17 mouse cellular contexts compared by ENCODE assay signal in genomic region chr5:149388947-149389346, GRCm38 (mm10). TPM values are rescaled to one million over a fixed set of nuclear protein-coding genes. Genes with fewer than 3 reads are reported as not detected.
DNase-seq lines count a peak whose midpoint lies in the region; ATAC-seq and TF ChIP-seq lines count a peak whose summit lies in the region.
"Had no signal": no experiment of that assay in that cellular context is flagged by ENCODE, and none has a peak within 500 bp of the region (broad histone marks: within the 10 kb centered on the region; RNA-seq: fewer than 3 reads in every experiment).

No protein-coding gene starts in this region.

- no peak overlapping the region for H3K4me2 ChIP-seq in kidney, postnatal 0 days (ENCODE audit: low read length)
- H3K4me2 ChIP-seq: hindbrain, embryonic 13.5 days; limb, embryonic 12.5 days; neural tube, embryonic 13.5 days had no signal

- H3K36me3 ChIP-seq in heart, adult 2 months (ENCODE audit: control insufficient read depth, insufficient read depth, low read length), result no peaks in the 10 kb centered on the region
- H3K36me3 ChIP-seq in kidney, postnatal 0 days (ENCODE audit: insufficient read depth, low read length), result no peaks in the 10 kb centered on the region
- H3K36me3 ChIP-seq: G1E; hindbrain, embryonic 13.5 days; limb, embryonic 12.5 days; neural tube, embryonic 13.5 days had no signal

- peak overlapping the region; percentile 68 for H3K27ac ChIP-seq in heart, adult 2 months
- peak overlapping the region; percentile 38; the same call in 1 of the 2 replicates for H3K27ac ChIP-seq in kidney, postnatal 0 days
- H3K27ac ChIP-seq in embryonic fibroblast, embryonic 13.5 days (ENCODE audit: insufficient read depth, low read length), result peak overlapping the region; percentile 96
- H3K27ac ChIP-seq: hindbrain, embryonic 13.5 days; limb, embryonic 12.5 days; neural tube, embryonic 13.5 days had no signal

- TF ChIP-seq POLR2A in heart, adult 2 months (IDR thresholded peaks at IDR 0.05; ENCODE audit: insufficient read depth, low read depth, low read length), result no peak
- TF ChIP-seq POLR2A in embryonic fibroblast, embryonic 13.5 days (IDR thresholded peaks at IDR 0.05; ENCODE audit: low read depth, low read length), result no peak

- TF ChIP-seq CTCF in heart, adult 2 months (IDR thresholded peaks at IDR 0.05), result no peak
- no peak for TF ChIP-seq CTCF in kidney, postnatal 0 days (IDR thresholded peaks at IDR 0.05; ENCODE audit: low read depth)
- no peak for TF ChIP-seq CTCF in embryonic fibroblast, embryonic 13.5 days (IDR thresholded peaks at IDR 0.05; ENCODE audit: borderline replicate concordance, insufficient read depth, low read length)

- WGBS in heart, adult 2 months, result 48% methylated on average over 5 of the region's 5 CpGs
- 63% methylated on average over 5 of the region's 5 CpGs for WGBS in kidney, postnatal 0 days

- intact Hi-C loops in heart, adult 2 months (cut with DNase I), result no loop called here

- H3K79me2 ChIP-seq in heart, adult 2 months (replicated peaks; ENCODE audit: control insufficient read depth, insufficient read depth, low read length), result no peaks in the 10 kb centered on the region

- H3K4me1 ChIP-seq in heart, adult 2 months (ENCODE audit: control insufficient read depth, insufficient read depth, low read length), result peaks cover 1% of the 10 kb centered on the region; the same call in 1 of the 2 replicates
- 0 out of 2 replicates have a peak, but pooled peaks cover 7% of the 10 kb centered on the region for H3K4me1 ChIP-seq in kidney, postnatal 0 days (replicated peaks; ENCODE audit: insufficient read depth, low read length)
- peaks cover 26% of the 10 kb centered on the region for H3K4me1 ChIP-seq in embryonic fibroblast, embryonic 13.5 days (ENCODE audit: control insufficient read depth, insufficient read depth, low read length)
- H3K4me1 ChIP-seq: neural tube, embryonic 13.5 days had no signal

- no peak for DNase-seq in heart, adult 2 months
- no peak for DNase-seq in heart, postnatal 4 days
- no peak for DNase-seq in kidney, postnatal 0 days (ENCODE audit: low spot score)
- no peak for DNase-seq in kidney, adult 8-10 months
- DNase-seq in NIH3T3 (ENCODE audit: low read depth), result peak; percentile 69
- no peak for DNase-seq in cerebellum, adult 9-10 months
- DNase-seq in left cerebral cortex, adult 9 months (ENCODE audit: low spot score in 2 of 2), result no peak
- DNase-seq: cerebellum, postnatal 25 days; lung, adult 2 months had no signal

- H3K27me3 ChIP-seq in heart, adult 2 months (ENCODE audit: control insufficient read depth, insufficient read depth, low read length), result no peaks in the 10 kb centered on the region
- no peaks in the 10 kb centered on the region for H3K27me3 ChIP-seq in kidney, postnatal 0 days (ENCODE audit: insufficient read depth, low read length)
- H3K27me3 ChIP-seq: hindbrain, embryonic 13.5 days; limb, embryonic 12.5 days; megakaryocyte, embryonic 14.5 days; neural tube, embryonic 13.5 days had no signal

- no peak for TF ChIP-seq EP300 in heart, adult 2 months (IDR thresholded peaks at IDR 0.05; ENCODE audit: insufficient read depth, low read depth, low read length)

- peaks cover 3% of the 10 kb centered on the region for H3K9me3 ChIP-seq in kidney, postnatal 0 days (replicated peaks; ENCODE audit: low read length)
- H3K9me3 ChIP-seq: hindbrain, embryonic 13.5 days; neural tube, embryonic 13.5 days had no signal

- ATAC-seq in kidney, postnatal 0 days (replicated peaks; ENCODE audit: low FRiP score, low read depth), result no peak

- no peak overlapping the region for H3K4me3 ChIP-seq in heart, adult 2 months
- H3K4me3 ChIP-seq in kidney, postnatal 0 days (replicated peaks; ENCODE audit: low read depth, low read length), result no peak overlapping the region
- H3K4me3 ChIP-seq in embryonic fibroblast, embryonic 13.5 days (ENCODE audit: insufficient read depth, low read length), result no peak overlapping the region
- H3K4me3 ChIP-seq: hindbrain, embryonic 13.5 days; limb, embryonic 12.5 days; megakaryocyte, embryonic 14.5 days; neural tube, embryonic 13.5 days had no signal

- no peak overlapping the region for H3K9ac ChIP-seq in heart, adult 2 months (ENCODE audit: low read depth, low read length)
- no peak overlapping the region for H3K9ac ChIP-seq in kidney, postnatal 0 days (ENCODE audit: low read depth, low read length)
- H3K9ac ChIP-seq: hindbrain, embryonic 13.5 days; limb, embryonic 12.5 days; neural tube, embryonic 13.5 days had no signal

RNA-seq across cellular contexts. Expression of gene Medag, which starts 22.6 kb away (rescaled TPM):
- total RNA-seq in heart, adult 2 months (2021), result 10 to 100 TPM; 12.3 to 12.5 TPM
- polyA plus RNA-seq in heart, adult 2 months (2012; rRNA removed), result 6.7 and 10.9 TPM in 2 replicates
- total RNA-seq in heart, postnatal 4 days (2021), result 10 to 100 TPM; 14.8 to 14.9 TPM
- polyA plus RNA-seq in kidney, postnatal 0 days (2015; fragmentation: Nextera tagmentation; extraction: Ambion mirVana), result 0.24 and 0.31 TPM in 2 replicates
- polyA plus RNA-seq in embryonic fibroblast, embryonic 13.5 days (2011; ENCODE audit: insufficient read length, low read depth, missing spikeins), result 70.2 and 77.2 TPM in 2 replicates
- total RNA-seq: granulocyte monocyte progenitor cell, adult 5-6 weeks had no signal
- polyA plus RNA-seq: G1E had no signal

RNA-seq across cellular contexts. Expression of gene Tex26, which starts 50.5 kb away (rescaled TPM):
- not detected for total RNA-seq in heart, adult 2 months (2021)
- polyA plus RNA-seq in heart, adult 2 months (2012; rRNA removed), result not detected in 2 replicates
- total RNA-seq in heart, postnatal 4 days (2021), result under 1 TPM in 1 of 2 experiments, not detected in 1; 0.60 TPM
- 0.14 and 0.23 TPM in 2 replicates for polyA plus RNA-seq in kidney, postnatal 0 days (2015; fragmentation: Nextera tagmentation; extraction: Ambion mirVana)
- polyA plus RNA-seq in embryonic fibroblast, embryonic 13.5 days (2011; ENCODE audit: insufficient read length, low read depth, missing spikeins), result 1.6 TPM in 1 of 2 replicates, not detected in the other
- polyA plus RNA-seq: G1E; kidney, adult 2 months had no signal

Comparison
In these comparisons a context has a peak if more than half of its experiments do, and no peak if none do; other contexts are left out.
1. H3K27ac ChIP-seq: peak in every context shown above with its lines; median percentile 96 in embryonic fibroblast, embryonic 13.5 days; 68 in heart, adult 2 months; 38 in kidney, postnatal 0 days.